Mouse (Mus musculus): Measurements from ENCODE around the gene Nubp2. TPM values are rescaled to one million over a fixed set of nuclear protein-coding genes. Genes with fewer than 3 reads are reported as not detected.

The Nubp2 gene
- total and polyA plus RNA-seq, 2 experiments from 2014 or later = 50.6 to 67.3 TPM

DNA sequence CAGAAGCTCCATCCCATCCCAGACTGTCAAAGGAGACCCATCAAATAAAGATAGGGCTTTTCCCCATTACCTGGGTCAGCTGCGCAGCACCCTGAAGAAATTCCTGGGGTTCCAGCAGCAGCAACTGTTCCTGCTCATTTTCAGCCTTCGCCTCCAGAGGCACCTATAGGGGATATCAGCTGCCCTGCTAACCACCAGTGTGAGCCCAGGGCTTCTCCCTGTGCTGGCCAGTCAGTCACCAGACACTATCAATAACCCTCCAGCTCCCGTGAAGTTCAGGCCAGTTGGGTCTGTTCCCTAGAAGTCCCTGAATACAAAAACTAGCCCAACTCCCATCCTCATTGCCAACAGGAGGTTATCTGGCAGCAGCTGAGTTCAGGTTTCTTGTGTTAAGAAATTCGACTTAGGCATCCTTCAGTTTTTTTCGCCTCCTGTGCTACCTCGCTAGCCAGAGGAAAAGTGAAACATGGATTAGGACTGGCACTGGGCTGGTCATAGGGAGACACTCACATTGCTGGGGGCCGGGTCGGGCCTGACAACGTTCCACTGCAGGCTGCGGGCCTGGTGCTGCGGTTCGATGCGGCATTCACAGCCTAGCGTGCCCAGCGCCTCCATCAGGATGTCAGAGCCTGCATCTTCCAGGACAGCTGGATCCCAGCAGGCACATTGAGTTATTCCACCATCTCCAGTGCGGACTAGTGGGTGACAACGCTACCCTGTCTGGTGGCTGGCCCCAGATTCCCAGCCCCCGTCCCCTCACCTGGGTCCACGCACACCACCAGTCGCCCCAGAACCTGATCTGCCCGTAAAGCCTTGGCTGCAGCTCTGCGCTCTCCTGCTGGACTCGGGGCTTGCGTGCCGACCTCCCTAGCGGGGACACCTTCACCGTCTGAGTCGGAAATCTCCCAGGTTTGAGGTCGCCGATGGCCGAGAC lies 8.2 kb upstream of the Nubp2 start:
- TF ChIP-seq CTCF (IDR thresholded peaks at IDR 0.05; ENCODE audit: low read depth) = no peak
- 10% methylated on average over 31 of the region's 31 CpGs for WGBS
- no peaks in the 10 kb centered on the region for H3K9me3 ChIP-seq (ENCODE audit: low read length)
- peaks cover 57% of the 10 kb centered on the region for H3K36me3 ChIP-seq (ENCODE audit: insufficient read depth)
- H3K27me3 ChIP-seq (ENCODE audit: insufficient read depth, low read length) = no peaks in the 10 kb centered on the region
- peak overlapping the region; percentile 77 for H3K4me3 ChIP-seq (ENCODE audit: low read depth, low read length)
- peak overlapping the region; percentile 97 for H3K4me2 ChIP-seq (ENCODE audit: low read depth)
- ATAC-seq (peak; percentile 14), DNase-seq (no peak)
- peak overlapping the region; percentile 91 for H3K9ac ChIP-seq
- H3K4me1 ChIP-seq (ENCODE audit: insufficient read depth) = peaks cover 20% of the 10 kb centered on the region
- peak overlapping the region; percentile 87 for H3K27ac ChIP-seq (ENCODE audit: low read depth, low read length)

DNA sequence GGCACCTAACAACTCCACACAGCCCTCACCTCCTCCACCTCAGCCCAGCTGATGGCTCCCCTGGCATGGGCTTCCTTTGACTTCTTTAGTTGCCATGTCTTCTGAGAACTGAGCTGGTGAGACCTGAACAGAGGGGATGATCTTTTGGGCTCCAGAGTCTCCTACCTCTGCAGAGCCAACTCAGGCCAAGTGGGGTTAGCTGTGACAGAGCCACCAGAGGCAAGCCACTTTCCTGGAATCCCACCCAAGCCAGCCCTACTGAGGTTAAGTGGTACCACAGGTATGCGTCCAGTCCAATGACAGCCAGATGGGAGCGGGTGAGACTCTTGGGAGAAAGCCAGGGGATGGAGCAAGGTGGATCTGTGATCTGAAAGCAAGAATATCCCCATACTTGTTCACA lies 7.1 kb upstream of the Nubp2 start:
- H3K4me2 ChIP-seq (ENCODE audit: low read depth) = no peak overlapping the region
- ATAC-seq (no peak), DNase-seq (no peak)
- H3K9me3 ChIP-seq (ENCODE audit: low read length) = no peaks in the 10 kb centered on the region
- no peak for TF ChIP-seq CTCF (IDR thresholded peaks at IDR 0.05; ENCODE audit: low read depth)
- H3K27ac ChIP-seq (ENCODE audit: low read depth, low read length) = no peak overlapping the region
- H3K36me3 ChIP-seq (ENCODE audit: insufficient read depth) = peaks cover 52% of the 10 kb centered on the region
- peaks cover 20% of the 10 kb centered on the region for H3K4me1 ChIP-seq (ENCODE audit: insufficient read depth)
- WGBS = 91% methylated on average over 2 of the region's 2 CpGs
- H3K4me3 ChIP-seq (ENCODE audit: low read depth, low read length) = no peak overlapping the region
- H3K27me3 ChIP-seq (ENCODE audit: insufficient read depth, low read length) = no peaks in the 10 kb centered on the region
- H3K9ac ChIP-seq = no peak overlapping the region

DNA sequence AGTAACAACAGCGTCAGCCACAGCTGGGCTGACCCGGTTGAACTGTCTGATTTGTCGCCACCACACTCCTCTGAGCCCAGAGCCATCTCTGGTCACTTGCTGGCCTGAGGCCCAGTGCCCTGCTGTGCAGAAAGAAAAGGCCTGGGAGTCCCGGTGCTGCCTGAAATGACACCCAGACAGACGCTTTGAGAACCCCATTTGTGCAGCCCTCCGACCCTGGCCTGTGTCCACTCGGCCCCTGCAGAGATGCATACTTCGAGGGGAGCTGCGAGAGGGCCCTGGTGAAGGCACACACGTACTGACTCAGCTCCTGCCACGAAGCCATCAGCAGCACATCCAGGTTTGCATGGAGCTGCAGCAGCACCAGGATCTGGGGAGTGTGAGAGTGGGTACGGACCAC lies 6.6 kb upstream of the Nubp2 start:
- 87% methylated on average over 12 of the region's 12 CpGs for WGBS
- Histone ChIP-seq H3K9ac (no peak overlapping the region), H3K4me2 (ENCODE audit: low read depth) (no peak overlapping the region)

DNA sequence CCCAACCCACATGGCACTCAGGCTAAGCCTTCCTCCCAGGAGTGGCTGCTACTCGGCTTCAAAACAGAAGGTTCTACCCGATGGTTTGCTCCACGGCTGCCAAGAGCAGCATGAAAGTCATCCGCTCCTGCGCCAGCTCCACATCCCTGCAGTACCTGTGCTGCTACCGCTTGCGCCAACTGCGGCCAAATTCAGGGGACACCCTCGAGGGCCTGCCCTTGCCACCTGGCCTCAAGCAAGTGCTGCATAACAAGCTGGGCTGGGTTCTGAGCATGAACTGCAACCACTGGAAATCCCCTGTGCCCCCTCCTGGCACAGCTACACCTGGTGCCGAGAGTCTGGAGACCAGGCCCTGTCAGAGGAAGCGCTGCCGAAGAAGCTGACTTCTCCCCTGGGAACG lies 5.2 kb upstream of the Nubp2 start:
- Histone ChIP-seq H3K4me2 (ENCODE audit: low read depth) (no peak overlapping the region), H3K9me3 (ENCODE audit: low read length) (no peaks in the 10 kb centered on the region), H3K27me3 (ENCODE audit: insufficient read depth, low read length) (no peaks in the 10 kb centered on the region), H3K27ac (ENCODE audit: low read depth, low read length) (no peak overlapping the region), H3K9ac (no peak overlapping the region), H3K4me3 (ENCODE audit: low read depth, low read length) (no peak overlapping the region), H3K4me1 (ENCODE audit: insufficient read depth) (peaks cover 23% of the 10 kb centered on the region), H3K36me3 (ENCODE audit: insufficient read depth) (peaks cover 43% of the 10 kb centered on the region)
- no peak for DNase-seq
- 85% methylated on average over 12 of the region's 13 CpGs for WGBS
- TF ChIP-seq CTCF (IDR thresholded peaks at IDR 0.05; ENCODE audit: low read depth) = no peak
- ATAC-seq = no peak

More for the DNA sequence above, 6.6 kb upstream of the Nubp2 start:
- Histone ChIP-seq H3K9me3 (ENCODE audit: low read length) (no peaks in the 10 kb centered on the region), H3K27me3 (ENCODE audit: insufficient read depth, low read length) (no peaks in the 10 kb centered on the region), H3K36me3 (ENCODE audit: insufficient read depth) (peaks cover 47% of the 10 kb centered on the region), H3K4me3 (ENCODE audit: low read depth, low read length) (no peak overlapping the region), H3K27ac (ENCODE audit: low read depth, low read length) (no peak overlapping the region), H3K4me1 (ENCODE audit: insufficient read depth) (peaks cover 22% of the 10 kb centered on the region)
- ATAC-seq (no peak), DNase-seq (no peak)
- no peak for TF ChIP-seq CTCF (IDR thresholded peaks at IDR 0.05; ENCODE audit: low read depth)

DNA sequence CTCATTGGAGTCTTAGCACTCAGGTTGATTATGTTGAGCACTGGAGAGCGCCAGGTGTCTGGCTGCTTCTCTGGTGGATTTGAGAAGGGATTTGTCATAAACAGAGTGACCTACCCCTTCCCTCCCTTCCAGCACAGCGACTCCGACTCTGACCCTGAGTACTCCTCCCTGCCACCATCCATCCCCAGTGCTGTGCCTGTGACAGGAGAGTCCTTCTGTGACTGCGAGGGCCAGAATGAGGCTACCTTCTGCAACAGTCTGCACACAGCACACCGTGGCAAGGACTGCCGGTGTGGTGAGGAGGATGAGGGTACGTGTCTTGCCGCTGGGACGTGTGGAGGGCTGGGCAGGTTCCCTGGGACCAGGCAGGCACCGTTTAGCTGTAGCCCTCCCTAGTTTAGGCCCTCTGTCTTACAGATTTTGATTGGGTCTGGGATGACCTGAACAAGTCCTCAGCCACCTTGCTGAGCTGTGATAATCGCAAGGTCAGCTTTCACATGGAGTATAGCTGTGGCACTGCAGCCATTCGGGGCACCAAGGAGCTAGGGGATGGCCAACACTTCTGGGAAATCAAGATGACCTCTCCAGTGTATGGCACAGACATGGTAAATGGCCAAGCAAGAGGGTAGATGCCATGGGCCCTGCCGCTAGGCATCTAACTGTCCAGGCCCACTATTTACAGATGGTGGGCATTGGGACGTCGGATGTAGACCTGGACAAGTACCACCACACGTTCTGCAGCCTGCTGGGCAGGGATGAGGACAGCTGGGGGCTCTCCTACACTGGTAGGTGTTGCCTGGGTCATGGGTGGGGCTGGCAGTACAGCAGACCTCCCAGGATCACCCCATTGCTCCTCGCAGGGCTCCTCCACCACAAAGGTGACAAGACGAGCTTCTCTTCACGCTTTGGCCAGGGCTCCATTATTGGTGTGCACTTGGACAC lies 4.3 kb upstream of the Nubp2 start:
- H3K4me1 ChIP-seq (ENCODE audit: insufficient read depth) = peaks cover 18% of the 10 kb centered on the region
- no peak overlapping the region for H3K9ac ChIP-seq
- no peak overlapping the region for H3K27ac ChIP-seq (ENCODE audit: low read depth, low read length)
- H3K4me3 ChIP-seq (ENCODE audit: low read depth, low read length) = no peak overlapping the region
- no peaks in the 10 kb centered on the region for H3K27me3 ChIP-seq (ENCODE audit: insufficient read depth, low read length)
- DNase-seq = no peak
- no peak for TF ChIP-seq CTCF (IDR thresholded peaks at IDR 0.05; ENCODE audit: low read depth)
- H3K36me3 ChIP-seq (ENCODE audit: insufficient read depth) = peaks cover 43% of the 10 kb centered on the region
- 86% methylated on average over 19 of the region's 19 CpGs for WGBS
- H3K4me2 ChIP-seq (ENCODE audit: low read depth) = no peak overlapping the region
- H3K9me3 ChIP-seq (ENCODE audit: low read length) = no peaks in the 10 kb centered on the region
- ATAC-seq = no peak

DNA sequence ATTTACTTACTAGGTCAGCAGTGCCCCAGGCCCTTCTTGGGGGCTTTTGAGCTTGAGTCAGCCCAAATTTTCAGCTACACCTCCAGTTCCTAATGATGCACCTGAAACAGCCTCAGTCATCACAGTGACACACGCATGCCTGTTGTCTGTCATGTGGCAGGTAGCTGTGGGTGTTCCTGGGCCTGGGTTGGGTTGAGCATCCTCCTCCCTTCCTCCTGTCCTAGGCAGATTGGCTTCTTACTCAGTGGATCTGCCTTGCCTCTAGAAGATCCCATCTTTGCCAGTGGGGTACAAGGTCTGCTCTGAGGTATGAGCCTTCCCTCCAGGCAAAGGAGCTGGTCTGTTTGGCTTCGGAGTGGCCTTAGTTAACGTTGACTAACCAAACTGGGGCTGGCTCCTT lies 2.7 kb upstream of the Nubp2 start:
- peaks cover 13% of the 10 kb centered on the region for H3K4me1 ChIP-seq (ENCODE audit: insufficient read depth)

More for the DNA sequence above, 2.7 kb upstream of the Nubp2 start:
- Histone ChIP-seq H3K9me3 (ENCODE audit: low read length) (no peaks in the 10 kb centered on the region), H3K27me3 (ENCODE audit: insufficient read depth, low read length) (no peaks in the 10 kb centered on the region), H3K4me2 (ENCODE audit: low read depth) (no peak overlapping the region), H3K9ac (no peak overlapping the region), H3K36me3 (ENCODE audit: insufficient read depth) (peaks cover 46% of the 10 kb centered on the region), H3K4me3 (ENCODE audit: low read depth, low read length) (no peak overlapping the region), H3K27ac (ENCODE audit: low read depth, low read length) (no peak overlapping the region)
- 93% methylated on average over 3 of the region's 3 CpGs for WGBS
- no peak for DNase-seq
- no peak for ATAC-seq
- no peak for TF ChIP-seq CTCF (IDR thresholded peaks at IDR 0.05; ENCODE audit: low read depth)
